Mouse (Mus musculus) erythroblast, embryonic 14.5 days (primary cell): ENCODE measurements around the gene Fam151b. TPM values are rescaled to one million over a fixed set of nuclear protein-coding genes. Genes with fewer than 3 reads are reported as not detected.

Experiments
- H3K27me3 ChIP-seq: 2 replicates; pipeline ENCODE4 v1.6.1; 2012; ENCODE audit warnings: inconsistent platforms; ENCODE audit not compliant: control insufficient read depth
- H3K36me3 ChIP-seq: 2 replicates; pipeline ENCODE4 v1.6.1; 2012; ENCODE audit warnings: mild to moderate bottlenecking, inconsistent platforms; ENCODE audit not compliant: control insufficient read depth
- H3K4me1 ChIP-seq: 2 replicates; pipeline ENCODE4 v1.6.1; 2012; ENCODE audit warnings: inconsistent platforms; ENCODE audit not compliant: control insufficient read depth
- H3K4me3 ChIP-seq: replicated peaks from 2 replicates; pipeline ENCODE3; 2012; ENCODE audit warnings: moderate library complexity, mild to moderate bottlenecking, inconsistent platforms
- H3K9me3 ChIP-seq: 2 replicates; pipeline ENCODE4 v1.6.1; 2012; ENCODE audit warnings: low read length, inconsistent platforms, mixed read lengths; ENCODE audit not compliant: control insufficient read depth
- GATA1 ChIP-seq: IDR thresholded peaks from 2 replicates; pipeline ENCODE4 v1.6.1; 2012; ENCODE audit warnings: low read length, inconsistent platforms, mixed read lengths
- TAL1 ChIP-seq: IDR thresholded peaks from 3 replicates; pipeline ENCODE4 v1.6.1; 2012; ENCODE audit warnings: low read length, inconsistent platforms, mixed read lengths
- polyA plus RNA-seq: library from polyadenylated mRNA; stranded (reverse); fragments of >175 nt; gene quantifications from 2 replicates; pipeline ENCODE4 v1.2.3, GENCODE M21; 2012

Fam151b gene
- polyA plus RNA-seq, 1 experiment = not detected

GRCm38 (mm10) chr13:92426294-92427051 lies 57.3 kb downstream of the Fam151b start:
- TF ChIP-seq GATA1 (no peak), TAL1 (no peak)
- peaks cover 67% of the 10 kb centered on the region for H3K27me3 ChIP-seq
- H3K4me1 ChIP-seq = peaks cover 6% of the 10 kb centered on the region
- H3K36me3 ChIP-seq = no peaks in the 10 kb centered on the region
- H3K4me3 ChIP-seq = no peak overlapping the region
- peaks cover 3% of the 10 kb centered on the region; the same call in 1 of the 2 replicates for H3K9me3 ChIP-seq

- no peak within 1 kb of the TSS for H3K4me3 ChIP-seq
- H3K27me3 ChIP-seq = peaks cover 67% of the 10 kb centered on the region
Observed at GRCm38 (mm10) chr13:92425758-92426264, 58.0 kb downstream of the Fam151b start, which contains the start of gene Ankrd34b. Gene Ankrd34b, plus strand, starts transcription at chr13:92425896.

DNA sequence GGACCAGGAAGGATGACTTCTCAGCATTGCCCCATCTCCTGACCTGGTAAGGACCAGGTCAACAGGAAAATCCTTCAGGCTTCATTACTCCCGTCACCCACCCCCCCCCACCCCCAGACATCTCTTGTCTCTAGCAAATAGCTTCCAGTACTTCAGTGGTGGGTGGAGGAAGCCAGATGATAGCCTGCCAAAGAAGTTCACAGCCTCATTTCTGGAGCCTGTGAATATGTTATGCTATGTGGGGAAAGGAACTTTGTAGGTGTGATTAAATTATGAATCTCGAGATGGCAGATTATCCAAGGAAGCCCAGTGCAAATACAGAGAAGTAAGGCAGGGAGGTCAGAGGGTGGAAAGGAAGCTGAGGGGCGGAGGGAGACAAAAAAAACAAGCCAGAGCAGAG lies 60.1 kb downstream of the Fam151b start:
- TF ChIP-seq GATA1 = no peak
- Histone ChIP-seq H3K36me3 (no peaks in the 10 kb centered on the region), H3K4me3 (no peak overlapping the region), H3K4me1 (peaks cover 6% of the 10 kb centered on the region), H3K9me3 (peaks cover 3% of the 10 kb centered on the region; the same call in 1 of the 2 replicates), H3K27me3 (peaks cover 61% of the 10 kb centered on the region)

More at GRCm38 (mm10) chr13:92425758-92426264, 58.0 kb downstream of the Fam151b start, which contains the start of gene Ankrd34b:
- Histone ChIP-seq H3K9me3 (peaks cover 3% of the 10 kb centered on the region; the same call in 1 of the 2 replicates), H3K36me3 (no peaks in the 10 kb centered on the region), H3K4me1 (peaks cover 6% of the 10 kb centered on the region)
- TF ChIP-seq TAL1 = no peak
- TF ChIP-seq GATA1 = no peak

GRCm38 (mm10) chr13:92419630-92420029 lies 64.2 kb downstream of the Fam151b start:
- Histone ChIP-seq H3K9me3 (no peaks in the 10 kb centered on the region), H3K4me1 (no peaks in the 10 kb centered on the region), H3K36me3 (no peaks in the 10 kb centered on the region), H3K4me3 (no peak overlapping the region), H3K27me3 (peaks cover 21% of the 10 kb centered on the region)
- TF ChIP-seq TAL1 (no peak), GATA1 (no peak)

- H3K9me3 ChIP-seq = no peaks in the 10 kb centered on the region
Observed at GRCm38 (mm10) chr13:92410486-92410885, 73.3 kb downstream of the Fam151b start.

GRCm38 (mm10) chr13:92403496-92403895 lies 80.3 kb downstream of the Fam151b start:
- TF ChIP-seq TAL1 (no peak), GATA1 (no peak)
- Histone ChIP-seq H3K9me3 (no peaks in the 10 kb centered on the region), H3K27me3 (no peaks in the 10 kb centered on the region), H3K4me3 (no peak overlapping the region), H3K36me3 (no peaks in the 10 kb centered on the region), H3K4me1 (no peaks in the 10 kb centered on the region)

More at GRCm38 (mm10) chr13:92410486-92410885, 73.3 kb downstream of the Fam151b start:
- Histone ChIP-seq H3K4me3 (no peak overlapping the region), H3K36me3 (no peaks in the 10 kb centered on the region), H3K27me3 (no peaks in the 10 kb centered on the region), H3K4me1 (no peaks in the 10 kb centered on the region)
- TF ChIP-seq GATA1 (no peak), TAL1 (no peak)

GRCm38 (mm10) chr13:92402063-92402462 lies 81.8 kb downstream of the Fam151b start:
- Histone ChIP-seq H3K4me3 (no peak overlapping the region), H3K27me3 (no peaks in the 10 kb centered on the region), H3K4me1 (no peaks in the 10 kb centered on the region), H3K9me3 (no peaks in the 10 kb centered on the region), H3K36me3 (no peaks in the 10 kb centered on the region)
- no peak for TF ChIP-seq TAL1
- no peak for TF ChIP-seq GATA1

Other genes with a start within 250 kb of the Fam151b start
- not detected in 2 replicates for gene Gm20379, start 178.0 kb downstream of the Fam151b start, polyA plus RNA-seq
- 0.21 and 0.23 TPM in 2 replicates for gene Dhfr, start 129.3 kb downstream of the Fam151b start, polyA plus RNA-seq
- 0.37 and 0.54 TPM in 2 replicates for gene Msh3, start 129.0 kb downstream of the Fam151b start, polyA plus RNA-seq
- gene Ankrd34b, start 58.1 kb downstream of the Fam151b start, polyA plus RNA-seq = not detected in 2 replicates
- gene Zfyve16, start 46.9 kb upstream of the Fam151b start, polyA plus RNA-seq = 0.01 TPM in 1 of 2 replicates, not detected in the other
- gene Spz1, start 92.2 kb upstream of the Fam151b start, polyA plus RNA-seq = not detected in 2 replicates
- gene Serinc5, start 127.1 kb upstream of the Fam151b start, polyA plus RNA-seq = 0.56 and 0.58 TPM in 2 replicates